Mouse (Mus musculus) central nervous system, embryonic 18 days (tissue): Measurements from ENCODE around the gene Sugct. TPM values are rescaled to one million over a fixed set of nuclear protein-coding genes. Genes with fewer than 3 reads are reported as not detected.

Experiments
- polyA plus RNA-seq: library from polyadenylated mRNA; depleted of rRNA; stranded (reverse); fragments of >200 nt; gene quantifications from 2 replicates; pipeline ENCODE4 v1.2.3, GENCODE M21; 2012; rRNA removed

Sugct gene
- 1.1 and 1.3 TPM in 2 replicates for polyA plus RNA-seq

DNA sequence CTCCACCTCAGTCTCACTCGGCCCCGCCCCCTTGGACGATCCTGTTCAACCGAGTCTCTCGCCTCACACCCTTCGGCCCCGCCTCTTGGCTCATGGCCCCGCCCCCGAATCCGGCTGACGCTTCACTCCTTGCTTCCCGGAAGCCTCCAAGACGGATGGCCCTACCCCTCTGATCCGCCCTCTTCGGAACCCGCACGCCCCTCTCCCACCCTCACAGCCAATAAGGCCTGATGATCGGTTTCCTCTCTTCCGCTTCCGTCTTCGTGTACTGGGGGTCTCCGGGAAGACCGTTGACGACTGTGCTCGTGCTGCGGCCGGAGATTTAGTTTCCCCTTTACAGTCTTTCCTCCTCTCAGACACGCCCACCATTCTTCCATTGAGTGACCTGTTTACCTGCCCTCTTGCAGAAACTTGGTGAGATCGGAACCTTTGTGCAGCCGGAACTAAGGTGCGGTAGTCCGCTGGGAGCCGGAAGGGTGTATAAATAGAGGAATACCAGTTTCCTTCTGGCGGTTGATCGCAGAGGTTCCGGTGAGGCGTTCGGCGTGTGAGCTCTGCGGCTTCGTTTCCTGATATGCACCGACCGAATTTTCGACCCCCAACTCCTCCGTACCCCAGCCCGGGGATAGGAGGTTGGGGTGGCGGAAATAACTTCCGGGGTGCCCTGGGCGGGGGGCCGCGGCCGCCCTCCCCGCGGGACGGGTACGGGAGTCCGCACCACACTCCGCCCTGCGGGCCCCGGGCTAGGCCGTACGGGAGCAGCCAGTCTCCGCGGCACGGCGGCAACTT is at the start of gene Sugct, which contains the start of gene Mplkip:
Gene Sugct, minus strand, starts transcription at position 643 of the 789 bp plus-strand sequence.
Gene Mplkip, plus strand, starts transcription at position 282 of the 789 bp plus-strand sequence.

Other genes with a start within 250 kb of the Sugct start
- 17.2 and 17.9 TPM in 2 replicates for gene Mplkip, start 361 bp downstream of the Sugct start, polyA plus RNA-seq
- 28.4 and 30.1 TPM in 2 replicates for gene Cdk13, start 109.5 kb upstream of the Sugct start, polyA plus RNA-seq
- gene Rala, start 248.7 kb upstream of the Sugct start, polyA plus RNA-seq, result 100 TPM in 2 replicates